Mouse (Mus musculus) adrenal gland, postnatal 4 days (tissue): ENCODE data around the gene Slc25a42. TPM values are rescaled to one million over a fixed set of nuclear protein-coding genes. Genes with fewer than 3 reads are reported as not detected.

ENCODE experiments used
- total RNA-seq, 2 experiments: library from RNA; stranded (reverse); gene quantifications; 2 replicates each; pipeline ENCODE4 v1.2.3; 2021

Slc25a42 gene
- total RNA-seq, 2 experiments from 2014 or later: 27.8 to 39.2 TPM

Other genes starting within 250 kb of the Slc25a42 start
- 100 to 1,000 TPM in 1 of 2 experiments, 10 to 100 TPM in 1; 91.5 to 106 TPM for gene Gatad2a, start 215.9 kb downstream of the Slc25a42 start, total RNA-seq
- 10 to 100 TPM; 76.6 to 80.2 TPM for gene Mau2, start 169.6 kb downstream of the Slc25a42 start, total RNA-seq
- gene Sugp1, start 169.5 kb downstream of the Slc25a42 start, total RNA-seq: 10 to 100 TPM; 41.1 to 45.2 TPM
- gene Tm6sf2, start 139.4 kb downstream of the Slc25a42 start, total RNA-seq: 1 to 10 TPM in 1 of 2 experiments, under 1 TPM in 1; 0.53 to 4.8 TPM
- under 1 TPM; 0.11 to 0.14 TPM for gene Hapln4, start 128.8 kb downstream of the Slc25a42 start, total RNA-seq
- 1 to 10 TPM; 2.4 to 3.6 TPM for gene Ncan, start 91.4 kb downstream of the Slc25a42 start, total RNA-seq
- 10 to 100 TPM; 23.6 to 26.0 TPM for gene Nr2c2ap, start 81.0 kb downstream of the Slc25a42 start, total RNA-seq
- gene Rfxank, start 73.2 kb downstream of the Slc25a42 start, total RNA-seq: 10 to 100 TPM; 15.9 to 18.9 TPM
- gene Borcs8, start 72.8 kb downstream of the Slc25a42 start, total RNA-seq: 10 to 100 TPM; 55.5 to 56.4 TPM
- gene Mef2b, start 72.6 kb downstream of the Slc25a42 start, total RNA-seq: 1 to 10 TPM; 1.5 to 1.6 TPM
- gene Tmem161a, start 39.9 kb downstream of the Slc25a42 start, total RNA-seq: 10 to 100 TPM; 63.4 to 66.8 TPM
- 10 to 100 TPM; 54.9 to 62.1 TPM for gene Sugp2, start 21.9 kb upstream of the Slc25a42 start, total RNA-seq
- gene Armc6, start 22.2 kb upstream of the Slc25a42 start, total RNA-seq: 10 to 100 TPM; 10.1 to 15.1 TPM
- gene Homer3, start 70.5 kb upstream of the Slc25a42 start, total RNA-seq: 10 to 100 TPM; 44.8 to 50.6 TPM
- gene Ddx49, start 90.2 kb upstream of the Slc25a42 start, total RNA-seq: 10 to 100 TPM; 83.3 to 86.8 TPM
- 100 to 1,000 TPM; 188 to 192 TPM for gene Cope, start 90.2 kb upstream of the Slc25a42 start, total RNA-seq
- 1 to 10 TPM; 6.8 to 7.2 TPM for gene Cers1, start 103.5 kb upstream of the Slc25a42 start, total RNA-seq
- gene Gdf1, start 117.5 kb upstream of the Slc25a42 start, total RNA-seq: 1 to 10 TPM in 1 of 2 experiments, under 1 TPM in 1; 0.34 to 1.3 TPM
- gene Upf1, start 141.0 kb upstream of the Slc25a42 start, total RNA-seq: 10 to 100 TPM; 52.5 to 56.1 TPM
- 1 to 10 TPM in 1 of 2 experiments, under 1 TPM in 1; 0.28 to 1.0 TPM for gene Comp, start 161.3 kb upstream of the Slc25a42 start, total RNA-seq
- 10 to 100 TPM; 33.2 to 34.5 TPM for gene Crtc1, start 227.3 kb upstream of the Slc25a42 start, total RNA-seq